Mouse (Mus musculus) heart, embryonic 16.5 days (tissue): Measurements from ENCODE around the gene Rpl41. TPM values are rescaled to one million over a fixed set of nuclear protein-coding genes. Genes with fewer than 3 reads are reported as not detected.
"Not testable (repeated sequence)": the region's sequence is repeated elsewhere in the genome, so short reads cannot be mapped to it uniquely, and the experiment has no call there.

ENCODE experiments used
- ATAC-seq: fragments of 200-750 bp; cut with Nextera tagmentation; replicated peaks from 2 replicates; pipeline ENCODE4 v1.8.0; 2017; ENCODE audit warnings: moderate number of reproducible peaks; ENCODE audit not compliant: insufficient read depth, low FRiP score; ENCODE audit errors: extremely low read depth
- H3K27ac ChIP-seq: fragments of 300-500 bp; sonication (generic); 2 replicates; pipeline ENCODE4 v1.5.1; 2014; ENCODE audit warnings: mild to moderate bottlenecking, low read length, control low read depth, moderate library complexity
- H3K27me3 ChIP-seq: fragments of 300-500 bp; sonication (generic); 2 replicates; pipeline ENCODE4 v1.6.1; 2014; ENCODE audit warnings: low read length, mixed read lengths; ENCODE audit not compliant: control insufficient read depth, insufficient read depth
- H3K36me3 ChIP-seq: fragments of 300-500 bp; sonication (generic); 2 replicates; pipeline ENCODE4 v1.6.1; 2014; ENCODE audit not compliant: control insufficient read depth, insufficient read depth
- H3K4me1 ChIP-seq: fragments of 300-500 bp; sonication (generic); 2 replicates; pipeline ENCODE4 v1.6.1; 2014; ENCODE audit warnings: low read length, mixed read lengths; ENCODE audit not compliant: control insufficient read depth, insufficient read depth
- H3K4me2 ChIP-seq: fragments of 300-500 bp; sonication (generic); 2 replicates; pipeline ENCODE4 v1.6.1; 2014; ENCODE audit warnings: low read depth, mild to moderate bottlenecking, control low read depth, low read length
- H3K4me3 ChIP-seq: fragments of 300-500 bp; sonication (generic); 2 replicates; pipeline ENCODE4 v1.5.1; 2014; ENCODE audit warnings: mild to moderate bottlenecking, control low read depth, low read length
- H3K9ac ChIP-seq: fragments of 300-500 bp; sonication (generic); 2 replicates; pipeline ENCODE4 v1.6.1; 2014; ENCODE audit warnings: low read length, control low read depth
- H3K9me3 ChIP-seq: fragments of 300-500 bp; sonication (generic); replicated peaks from 2 replicates; pipeline ENCODE4 v1.6.1; 2016; ENCODE audit warnings: low read length; ENCODE audit not compliant: control insufficient read depth
- WGBS: fragments of 180-500 bp; shearing (Covaris S2); extraction: QIAGEN DNeasy Blood & Tissue Kit; methylation state at CpG from one replicate; pipeline ENCODE4 v1.1.7; 2014; 5-methylcytosine and 5-hydroxymethylcytosine counted together
- polyA plus RNA-seq: library from polyadenylated mRNA; unstranded; fragments of >200 nt; fragmentation: Nextera tagmentation; extraction: Ambion mirVana; gene quantifications from 2 replicates; pipeline ENCODE4 v1.2.1, GENCODE M21; 2015

The Rpl41 gene
- polyA plus RNA-seq, 1 experiment from 2014 or later, result 1,776 TPM

- Histone ChIP-seq H3K27ac (peak within 1 kb of the TSS; percentile 91), H3K36me3 (peaks cover 15% of the 10 kb centered on the region), H3K4me1 (peaks cover 15% of the 10 kb centered on the region), H3K27me3 (no peaks in the 10 kb centered on the region), H3K9me3 (no peaks in the 10 kb centered on the region), H3K4me3 (peak within 1 kb of the TSS; percentile 95), H3K4me2 (peak within 1 kb of the TSS; percentile 92), H3K9ac (peak within 1 kb of the TSS; percentile 95)
- under 1% methylated on average over 58 of the region's 58 CpGs for WGBS
- peak; percentile 96 for ATAC-seq
Observed at GRCm38 (mm10) chr10:128565788-128566531, 16.9 kb upstream of the Rpl41 start, which contains the start of gene Pa2g4. TSS of gene Pa2g4 (minus strand) at chr10:128565987.

GRCm38 (mm10) chr10:128565206-128565787 lies 16.2 kb upstream of the Rpl41 start:
- Histone ChIP-seq H3K27ac (peak overlapping the region; percentile 91), H3K4me2 (peak overlapping the region; percentile 92), H3K9me3 (no peaks in the 10 kb centered on the region), H3K9ac (peak overlapping the region; percentile 95), H3K4me3 (peak overlapping the region; percentile 95), H3K27me3 (no peaks in the 10 kb centered on the region), H3K36me3 (peaks cover 22% of the 10 kb centered on the region), H3K4me1 (peaks cover 15% of the 10 kb centered on the region)
- under 1% methylated on average over 46 of the region's 46 CpGs for WGBS
- peak; percentile 18 for ATAC-seq

GRCm38 (mm10) chr10:128563544-128563943 lies 14.4 kb upstream of the Rpl41 start:
- peak overlapping the region; percentile 36 for H3K4me2 ChIP-seq
- no peak overlapping the region for H3K4me3 ChIP-seq
- peaks cover 37% of the 10 kb centered on the region for H3K36me3 ChIP-seq
- H3K9me3 ChIP-seq, result no peaks in the 10 kb centered on the region
- 85% methylated on average over 6 of the region's 6 CpGs for WGBS
- H3K27ac ChIP-seq, result no peak overlapping the region
- no peak for ATAC-seq
- H3K4me1 ChIP-seq, result peaks cover 15% of the 10 kb centered on the region
- H3K27me3 ChIP-seq, result no peaks in the 10 kb centered on the region
- no peak overlapping the region for H3K9ac ChIP-seq

GRCm38 (mm10) chr10:128556963-128557362 lies 7.9 kb upstream of the Rpl41 start:
- no peaks in the 10 kb centered on the region for H3K27me3 ChIP-seq
- H3K27ac ChIP-seq, result no peak overlapping the region
- no peak overlapping the region for H3K4me3 ChIP-seq
- H3K9ac ChIP-seq, result no peak overlapping the region
- H3K36me3 ChIP-seq, result peaks cover 40% of the 10 kb centered on the region
- no peak for ATAC-seq
- 82% methylated on average over 6 of the region's 6 CpGs for WGBS
- H3K4me2 ChIP-seq, result no peak overlapping the region
- no peaks in the 10 kb centered on the region for H3K4me1 ChIP-seq
- no peaks in the 10 kb centered on the region for H3K9me3 ChIP-seq

- Histone ChIP-seq H3K4me3 (no peak overlapping the region), H3K4me2 (no peak overlapping the region), H3K27me3 (no peaks in the 10 kb centered on the region), H3K9me3 (no peaks in the 10 kb centered on the region), H3K4me1 (no peaks in the 10 kb centered on the region), H3K36me3 (peaks cover 34% of the 10 kb centered on the region), H3K27ac (no peak overlapping the region), H3K9ac (no peak overlapping the region)
- no peak for ATAC-seq
Observed at GRCm38 (mm10) chr10:128556286-128556685, 7.2 kb upstream of the Rpl41 start.

GRCm38 (mm10) chr10:128555567-128555966 lies 6.5 kb upstream of the Rpl41 start:
- not testable (repeated sequence) for H3K4me1 ChIP-seq, H3K27me3 ChIP-seq, H3K9ac ChIP-seq, H3K4me2 ChIP-seq, ATAC-seq, H3K4me3 ChIP-seq, H3K9me3 ChIP-seq, H3K27ac ChIP-seq
- H3K36me3 ChIP-seq, result peaks cover 28% of the 10 kb centered on the region
- 74% methylated on average over 1 of the region's 1 CpGs for WGBS

- H3K27ac ChIP-seq, H3K9me3 ChIP-seq, H3K4me2 ChIP-seq, H3K36me3 ChIP-seq, H3K4me3 ChIP-seq, H3K9ac ChIP-seq, H3K27me3 ChIP-seq, ATAC-seq: not testable (repeated sequence)
- H3K4me1 ChIP-seq, result peaks cover 11% of the 10 kb centered on the region
- WGBS, result 79% methylated on average over 11 of the region's 11 CpGs
Observed at GRCm38 (mm10) chr10:128550144-128550823, 1.2 kb upstream of the Rpl41 start.

GRCm38 (mm10) chr10:128549682-128550057 lies 565 bp upstream of the Rpl41 start:
- not testable (repeated sequence) for H3K36me3 ChIP-seq, H3K9ac ChIP-seq, H3K9me3 ChIP-seq, H3K27me3 ChIP-seq, H3K4me3 ChIP-seq, ATAC-seq
- Histone ChIP-seq H3K4me1 (peaks cover 11% of the 10 kb centered on the region), H3K4me2 (peak overlapping the region; percentile 30; the same call in 1 of the 2 replicates), H3K27ac (0 out of 2 replicates have a peak overlapping the region, but pooled peaks have one; percentile 35)
- 62% methylated on average over 6 of the region's 6 CpGs for WGBS
